Comparison of ENCODE assay signal across 8 mouse cellular contexts in genomic region chr8:25439971-25440370, GRCm38 (mm10).
DNase-seq lines count a peak whose midpoint lies in the region; ATAC-seq and TF ChIP-seq lines count a peak whose summit lies in the region.

No protein-coding gene starts in this region.

- H3K4me1 ChIP-seq in lung, embryonic 15.5 days: peaks cover 18% of the 10 kb centered on the region
- H3K4me1 ChIP-seq in lung, adult 2 months (ENCODE audit: control insufficient read depth, insufficient read depth, low read length): peaks cover 5% of the 10 kb centered on the region; the same call in 1 of the 2 replicates
- peaks cover 14% of the 10 kb centered on the region for H3K4me1 ChIP-seq in neural tube, embryonic 15.5 days
- H3K4me1 ChIP-seq in midbrain, embryonic 16.5 days (ENCODE audit: control insufficient read depth, insufficient read depth, low read length): no peaks in the 10 kb centered on the region

- TF ChIP-seq CTCF in lung, adult 2 months (IDR thresholded peaks at IDR 0.05; ENCODE audit: insufficient read depth, low read length): no peak

- peak; percentile 29 for DNase-seq in CD4-positive, CD25-positive, alpha-beta regulatory T cell, adult 2 months (ENCODE audit: low read depth, low spot score)
- DNase-seq in lung, adult 2 months: no peak
- peak; percentile 53 to 54 for DNase-seq in kidney, adult 8-10 months
- no peak for DNase-seq in thymus, postnatal 36 days

- no peaks in the 10 kb centered on the region for H3K27me3 ChIP-seq in lung, embryonic 15.5 days
- H3K27me3 ChIP-seq in neural tube, embryonic 15.5 days (replicated peaks): no peaks in the 10 kb centered on the region
- H3K27me3 ChIP-seq in midbrain, embryonic 16.5 days (ENCODE audit: control insufficient read depth, insufficient read depth, low read depth, low read length): no peaks in the 10 kb centered on the region

- no peak overlapping the region for H3K9ac ChIP-seq in lung, embryonic 15.5 days
- H3K9ac ChIP-seq in neural tube, embryonic 15.5 days (replicated peaks): no peak overlapping the region
- H3K9ac ChIP-seq in midbrain, embryonic 16.5 days (ENCODE audit: low read depth, low read length): no peak overlapping the region

- no peak overlapping the region for H3K4me3 ChIP-seq in lung, embryonic 15.5 days
- H3K4me3 ChIP-seq in lung, adult 2 months (replicated peaks; ENCODE audit: extremely low read depth, low read depth, low read length): no peak overlapping the region
- H3K4me3 ChIP-seq in neural tube, embryonic 15.5 days (replicated peaks): no peak overlapping the region
- no peak overlapping the region for H3K4me3 ChIP-seq in midbrain, embryonic 16.5 days (ENCODE audit: low read depth, low read length)

- no peaks in the 10 kb centered on the region for H3K36me3 ChIP-seq in lung, embryonic 15.5 days
- H3K36me3 ChIP-seq in neural tube, embryonic 15.5 days: no peaks in the 10 kb centered on the region
- no peaks in the 10 kb centered on the region for H3K36me3 ChIP-seq in midbrain, embryonic 16.5 days (ENCODE audit: control insufficient read depth, insufficient read depth, low read length)

- 49% methylated on average over 12 of the region's 12 CpGs for WGBS in lung, embryonic 15.5 days
- 42% methylated on average over 12 of the region's 12 CpGs for WGBS in lung, adult 2 months
- 50% methylated on average over 12 of the region's 12 CpGs for WGBS in neural tube, embryonic 15.5 days
- WGBS in midbrain, embryonic 16.5 days: 72% methylated on average over 12 of the region's 12 CpGs

- H3K4me2 ChIP-seq in lung, embryonic 15.5 days: peak overlapping the region; percentile 43
- peak overlapping the region; percentile 47 for H3K4me2 ChIP-seq in neural tube, embryonic 15.5 days
- no peak overlapping the region for H3K4me2 ChIP-seq in midbrain, embryonic 16.5 days (ENCODE audit: low read length)

- no peaks in the 10 kb centered on the region for H3K9me3 ChIP-seq in lung, embryonic 15.5 days
- no peaks in the 10 kb centered on the region for H3K9me3 ChIP-seq in neural tube, embryonic 15.5 days (replicated peaks)
- H3K9me3 ChIP-seq in midbrain, embryonic 16.5 days (replicated peaks; ENCODE audit: control insufficient read depth, low read length, poor library complexity, severe bottlenecking): no peaks in the 10 kb centered on the region

- peak overlapping the region; percentile 55 for H3K27ac ChIP-seq in lung, embryonic 15.5 days
- H3K27ac ChIP-seq in neural tube, embryonic 15.5 days (replicated peaks): no peak overlapping the region; the same call in 1 of the 2 replicates
- no peak overlapping the region for H3K27ac ChIP-seq in midbrain, embryonic 16.5 days (ENCODE audit: low read length)

- ATAC-seq in CD4-positive, CD25-positive, alpha-beta regulatory T cell, adult 4 months: no peak
- no peak for ATAC-seq in lung, embryonic 15.5 days (ENCODE audit: borderline replicate concordance, extremely low read depth, low FRiP score, low TSS enrichment)
- no peak; the same call in 1 of the 2 replicates for ATAC-seq in neural tube, embryonic 15.5 days (ENCODE audit: low FRiP score)
- no peak for ATAC-seq in midbrain, embryonic 16.5 days

- TF ChIP-seq POLR2A in lung, adult 2 months (IDR thresholded peaks at IDR 0.05; ENCODE audit: borderline replicate concordance, extremely low read depth, low read depth, low read length): no peak

Comparison
In these comparisons a context has a peak if more than half of its experiments do, and no peak if none do; other contexts are left out.
1. DNase-seq: peak in CD4-positive, CD25-positive, alpha-beta regulatory T cell, adult 2 months (single experiment) and kidney, adult 8-10 months (2 of 2); none in lung, adult 2 months (single experiment) and thymus, postnatal 36 days (0 of 2).